Mouse (Mus musculus) ES-Bruce4 (cell line): ENCODE data around the gene Clybl. TPM values are rescaled to one million over a fixed set of nuclear protein-coding genes. Genes with fewer than 3 reads are reported as not detected.
A peak's percentile ranks its signal among the peaks of the same experiment; 100 is the strongest.

Experiments
- H3K27ac ChIP-seq: 2 replicates; pipeline ENCODE4 v1.5.1; 2012; ENCODE audit warnings: low read length, inconsistent platforms; ENCODE audit not compliant: insufficient read depth
- H3K27me3 ChIP-seq: 2 replicates; pipeline ENCODE4 v1.6.1; 2012; ENCODE audit warnings: mild to moderate bottlenecking, low read length, inconsistent platforms; ENCODE audit not compliant: control insufficient read depth, poor library complexity, insufficient read depth, severe bottlenecking
- H3K36me3 ChIP-seq: 2 replicates; pipeline ENCODE4 v1.6.1; 2012; ENCODE audit warnings: inconsistent platforms, mild to moderate bottlenecking, low read length, moderate library complexity; ENCODE audit not compliant: control insufficient read depth, poor library complexity, insufficient read depth, severe bottlenecking
- H3K4me1 ChIP-seq: one replicate; pipeline ENCODE4 v1.8.1; 2011; ENCODE audit warnings: low read length; ENCODE audit not compliant: control insufficient read depth, insufficient read depth
- H3K4me3 ChIP-seq: 2 replicates; pipeline ENCODE4 v1.5.1; 2011; ENCODE audit warnings: low read depth, mild to moderate bottlenecking, low read length
- H3K9ac ChIP-seq: 2 replicates; pipeline ENCODE4 v1.6.1; 2012; ENCODE audit warnings: low read depth, mild to moderate bottlenecking, inconsistent platforms; ENCODE audit not compliant: poor library complexity, severe bottlenecking
- H3K9me3 ChIP-seq: replicated peaks from 2 replicates; pipeline ENCODE4 v1.6.1; 2012; ENCODE audit warnings: mild to moderate bottlenecking, low read length, inconsistent platforms; ENCODE audit not compliant: control insufficient read depth, poor library complexity, insufficient read depth, severe bottlenecking
- CTCF ChIP-seq: IDR thresholded peaks from one replicate; pipeline ENCODE4 v1.8.1; 2011; ENCODE audit warnings: low read depth, low read length
- EP300 ChIP-seq: IDR thresholded peaks from 2 replicates; pipeline ENCODE4 v1.6.1; 2011; ENCODE audit warnings: low read depth, low read length; ENCODE audit not compliant: insufficient read depth
- POLR2A ChIP-seq: IDR thresholded peaks from one replicate; pipeline ENCODE4 v1.8.1; 2011; ENCODE audit warnings: low read length; ENCODE audit not compliant: insufficient read depth
- polyA plus RNA-seq: library from polyadenylated mRNA; stranded (reverse); fragments of >200 nt; gene quantifications from 2 replicates; pipeline ENCODE4 v1.2.4, GENCODE M21; 2011; ENCODE audit warnings: low read depth; ENCODE audit not compliant: missing spikeins, insufficient read depth, insufficient read length

Gene Clybl
- polyA plus RNA-seq, 1 experiment = 36.7 TPM

GRCm38 (mm10) chr14:122367882-122368418 is 186.4 kb downstream of the Clybl start:
- Histone ChIP-seq H3K9me3 (no peaks in the 10 kb centered on the region), H3K27me3 (no peaks in the 10 kb centered on the region; the same call in 1 of the 2 replicates), H3K4me3 (no peak overlapping the region), H3K36me3 (no peaks in the 10 kb centered on the region), H3K27ac (no peak overlapping the region), H3K9ac (no peak overlapping the region), H3K4me1 (peaks cover 3% of the 10 kb centered on the region)
- TF ChIP-seq POLR2A (no peak), CTCF (no peak), EP300 (no peak)

- no peak overlapping the region for H3K27ac ChIP-seq
- H3K9ac ChIP-seq = no peak overlapping the region
- TF ChIP-seq EP300 (no peak), CTCF (no peak), POLR2A (no peak)
- H3K36me3 ChIP-seq = no peaks in the 10 kb centered on the region
- H3K9me3 ChIP-seq = no peaks in the 10 kb centered on the region
- H3K4me3 ChIP-seq = no peak overlapping the region
- H3K27me3 ChIP-seq = no peaks in the 10 kb centered on the region; the same call in 1 of the 2 replicates
- H3K4me1 ChIP-seq = peaks cover 2% of the 10 kb centered on the region
These were observed 187.0 kb downstream of the Clybl start for GRCm38 (mm10) chr14:122368501-122368900.

- Histone ChIP-seq H3K4me3 (no peak overlapping the region), H3K9me3 (no peaks in the 10 kb centered on the region), H3K9ac (no peak overlapping the region), H3K27ac (no peak overlapping the region), H3K4me1 (peaks cover 2% of the 10 kb centered on the region), H3K27me3 (no peaks in the 10 kb centered on the region; the same call in 1 of the 2 replicates), H3K36me3 (no peaks in the 10 kb centered on the region)
- TF ChIP-seq POLR2A = no peak
- no peak for TF ChIP-seq EP300
- no peak for TF ChIP-seq CTCF
These were observed 190.5 kb downstream of the Clybl start for GRCm38 (mm10) chr14:122371979-122372378.

- Histone ChIP-seq H3K9ac (no peak overlapping the region), H3K27me3 (no peaks in the 10 kb centered on the region; the same call in 1 of the 2 replicates), H3K4me1 (peaks cover 2% of the 10 kb centered on the region), H3K9me3 (no peaks in the 10 kb centered on the region), H3K4me3 (no peak overlapping the region), H3K36me3 (no peaks in the 10 kb centered on the region), H3K27ac (no peak overlapping the region)
- no peak for TF ChIP-seq POLR2A
These were observed 192.0 kb downstream of the Clybl start for GRCm38 (mm10) chr14:122373458-122373857.

GRCm38 (mm10) chr14:122374285-122374997 is 192.9 kb downstream of the Clybl start:
- Histone ChIP-seq H3K4me1 (peaks cover 2% of the 10 kb centered on the region), H3K4me3 (no peak overlapping the region), H3K27me3 (no peaks in the 10 kb centered on the region; the same call in 1 of the 2 replicates)

GRCm38 (mm10) chr14:122375070-122375811 is 193.7 kb downstream of the Clybl start:
- H3K27ac ChIP-seq = 0 out of 2 replicates have a peak overlapping the region, but pooled peaks have one; percentile 36
- TF ChIP-seq POLR2A = no peak
- TF ChIP-seq EP300 = no peak
- no peak for TF ChIP-seq CTCF

More at GRCm38 (mm10) chr14:122374285-122374997, 192.9 kb downstream of the Clybl start:
- no peaks in the 10 kb centered on the region for H3K36me3 ChIP-seq
- no peak overlapping the region for H3K9ac ChIP-seq
- no peak overlapping the region for H3K27ac ChIP-seq
- TF ChIP-seq POLR2A (no peak), EP300 (no peak), CTCF (no peak)
- H3K9me3 ChIP-seq = no peaks in the 10 kb centered on the region

More at GRCm38 (mm10) chr14:122375070-122375811, 193.7 kb downstream of the Clybl start:
- no peak overlapping the region for H3K4me3 ChIP-seq
- H3K27me3 ChIP-seq = no peaks in the 10 kb centered on the region; the same call in 1 of the 2 replicates
- H3K36me3 ChIP-seq = no peaks in the 10 kb centered on the region
- H3K9me3 ChIP-seq = no peaks in the 10 kb centered on the region
- H3K9ac ChIP-seq = no peak overlapping the region
- H3K4me1 ChIP-seq = peaks cover 2% of the 10 kb centered on the region
